Mouse (Mus musculus) lung, adult 2 months (tissue): ENCODE data around the gene Tbck.

Experiments used
- CTCF ChIP-seq: fragments of 200-500 bp; IDR thresholded peaks from 2 replicates; pipeline ENCODE4 v1.5.1; 2011; ENCODE audit warnings: mild to moderate bottlenecking, low read length, control low read depth; ENCODE audit not compliant: insufficient read depth
- POLR2A ChIP-seq: fragments of 200-500 bp; IDR thresholded peaks from 2 replicates; pipeline ENCODE4 v1.6.1; 2011; ENCODE audit warnings: low read depth, mild to moderate bottlenecking, control low read depth, low read length, borderline replicate concordance; ENCODE audit errors: extremely low read depth

- TF ChIP-seq CTCF (no peak), POLR2A (no peak)
Observed at GRCm38 (mm10) chr3:132819408-132819807, 135.5 kb downstream of the Tbck start.
